Mouse (Mus musculus): ENCODE results near the gene Ldlr. TPM values are rescaled to one million over a fixed set of nuclear protein-coding genes. Genes with fewer than 3 reads are reported as not detected.

The Ldlr gene
- polyA plus RNA-seq, 1 experiment from 2014 or later = 60.0 TPM

- no peak overlapping the region for H3K27ac ChIP-seq
- peaks cover 83% of the 10 kb centered on the region for H3K36me3 ChIP-seq (replicated peaks)
- no peak for DNase-seq (ENCODE audit: extremely low spot score, low spot score)
These were observed 26.3 kb downstream of the Ldlr start for GRCm38 (mm10) chr9:21749382-21750118.

DNA sequence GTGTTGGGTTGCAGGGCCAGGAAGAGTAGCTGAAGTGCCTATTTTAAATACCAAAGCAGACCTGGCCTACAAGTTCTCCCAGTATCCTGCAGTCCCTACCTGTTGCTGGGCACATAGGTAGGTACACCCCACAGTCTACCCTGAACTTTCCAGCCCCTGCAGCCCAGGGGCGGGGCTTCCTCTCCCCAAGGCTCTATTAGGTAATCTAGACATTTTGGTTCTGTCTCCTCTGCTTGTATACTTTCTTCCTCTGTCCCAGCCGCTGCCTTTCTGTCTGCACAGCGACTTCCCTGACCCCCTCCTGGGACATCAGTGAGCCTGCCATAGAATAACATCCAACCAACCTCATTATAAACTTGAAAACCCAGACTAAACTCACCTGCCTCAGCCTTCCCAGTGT is 27.1 kb downstream of the Ldlr start:
- H3K36me3 ChIP-seq (replicated peaks) = peaks cover 83% of the 10 kb centered on the region
- no peak for DNase-seq (ENCODE audit: extremely low spot score, low spot score)
- H3K4me1 ChIP-seq = peaks cover 12% of the 10 kb centered on the region; the same call in 1 of the 2 replicates
- H3K27me3 ChIP-seq (ENCODE audit: poor library complexity, severe bottlenecking) = no peaks in the 10 kb centered on the region
- WGBS = 73% methylated on average over 3 of the region's 3 CpGs
- H3K9me3 ChIP-seq = no peaks in the 10 kb centered on the region
- H3K4me3 ChIP-seq = no peak overlapping the region
- no peak overlapping the region for H3K27ac ChIP-seq

More at GRCm38 (mm10) chr9:21749382-21750118, 26.3 kb downstream of the Ldlr start:
- Histone ChIP-seq H3K4me3 (no peak overlapping the region), H3K9me3 (no peaks in the 10 kb centered on the region), H3K4me1 (peaks cover 12% of the 10 kb centered on the region; the same call in 1 of the 2 replicates), H3K27me3 (ENCODE audit: poor library complexity, severe bottlenecking) (no peaks in the 10 kb centered on the region)
- WGBS = 93% methylated on average over 6 of the region's 6 CpGs

GRCm38 (mm10) chr9:21751347-21751746 is 28.1 kb downstream of the Ldlr start:
- Histone ChIP-seq H3K27me3 (ENCODE audit: poor library complexity, severe bottlenecking) (no peaks in the 10 kb centered on the region), H3K9me3 (no peaks in the 10 kb centered on the region), H3K36me3 (replicated peaks) (peaks cover 82% of the 10 kb centered on the region), H3K27ac (0 out of 2 replicates have a peak overlapping the region, but pooled peaks have one; percentile 33), H3K4me3 (no peak overlapping the region), H3K4me1 (peaks cover 12% of the 10 kb centered on the region; the same call in 1 of the 2 replicates)
- DNase-seq (ENCODE audit: extremely low spot score, low spot score) = no peak
- 86% methylated on average over 6 of the region's 6 CpGs for WGBS

DNA sequence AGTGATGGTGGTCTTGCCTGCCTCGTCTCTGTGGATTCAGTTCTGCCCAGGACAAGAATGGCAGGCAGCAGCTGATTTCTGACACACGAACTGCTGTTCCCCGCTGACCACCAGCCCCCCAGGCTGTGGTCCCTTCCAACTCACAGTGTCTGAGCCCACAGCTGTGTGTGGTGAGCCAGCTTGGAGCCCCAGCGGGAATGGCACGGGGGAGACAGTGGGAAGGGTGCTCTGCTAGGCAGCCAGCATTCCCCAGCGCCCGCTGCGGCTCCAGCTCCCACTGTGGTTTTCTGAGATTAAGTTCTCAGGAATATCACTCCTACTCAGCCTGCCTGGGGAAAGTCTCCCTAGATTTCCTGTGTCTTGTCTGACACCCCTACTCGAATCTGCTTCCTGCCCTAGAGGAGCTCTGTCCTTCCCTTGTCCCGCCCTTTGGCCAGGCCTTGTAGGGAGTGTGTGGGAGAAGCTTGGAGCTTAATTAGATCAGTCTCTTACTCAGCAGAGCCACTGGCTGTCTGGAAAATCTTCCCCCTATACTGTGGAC is 29.0 kb downstream of the Ldlr start:
- H3K4me3 ChIP-seq = no peak overlapping the region
- H3K9me3 ChIP-seq = no peaks in the 10 kb centered on the region
- no peak for DNase-seq (ENCODE audit: extremely low spot score, low spot score)
- H3K4me1 ChIP-seq = peaks cover 15% of the 10 kb centered on the region; the same call in 1 of the 2 replicates
- no peaks in the 10 kb centered on the region for H3K27me3 ChIP-seq (ENCODE audit: poor library complexity, severe bottlenecking)
- H3K27ac ChIP-seq = peak overlapping the region; percentile 21; the same call in 1 of the 2 replicates
- H3K36me3 ChIP-seq (replicated peaks) = peaks cover 82% of the 10 kb centered on the region
- 63% methylated on average over 10 of the region's 10 CpGs for WGBS

DNA sequence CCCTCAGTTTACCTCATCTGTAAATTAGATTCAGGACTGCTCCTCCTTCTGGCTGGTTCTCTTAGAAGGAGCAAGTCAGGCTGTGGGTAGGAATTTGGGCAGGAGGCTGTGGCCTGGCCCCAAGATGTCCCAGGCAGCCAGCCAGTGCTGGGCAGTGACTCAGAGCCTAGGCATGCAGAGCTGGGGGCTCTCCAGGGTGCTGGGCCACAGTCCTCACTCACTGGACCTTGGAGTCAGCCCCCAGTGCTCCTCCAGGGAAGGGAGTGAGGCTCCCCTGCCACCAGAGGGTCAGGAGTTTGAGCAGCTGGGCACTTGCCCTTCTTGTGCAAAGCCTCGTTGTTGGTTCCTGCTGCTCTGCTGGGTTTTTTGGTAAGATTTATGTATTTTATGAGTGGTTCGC is 30.7 kb downstream of the Ldlr start:
- peaks cover 28% of the 10 kb centered on the region for H3K4me1 ChIP-seq
- WGBS = 88% methylated on average over 2 of the region's 2 CpGs
- H3K36me3 ChIP-seq (replicated peaks) = peaks cover 80% of the 10 kb centered on the region
- no peak overlapping the region for H3K4me3 ChIP-seq
- DNase-seq (ENCODE audit: extremely low spot score, low spot score) = no peak
- H3K9me3 ChIP-seq = no peaks in the 10 kb centered on the region
- no peaks in the 10 kb centered on the region for H3K27me3 ChIP-seq (ENCODE audit: poor library complexity, severe bottlenecking)
- no peak overlapping the region for H3K27ac ChIP-seq

- 87% methylated on average over 13 of the region's 13 CpGs for WGBS
- H3K36me3 ChIP-seq (replicated peaks) = peaks cover 73% of the 10 kb centered on the region
These were observed 31.4 kb downstream of the Ldlr start for GRCm38 (mm10) chr9:21754516-21755321.

GRCm38 (mm10) chr9:21758576-21759529 is 35.6 kb downstream of the Ldlr start:
- H3K4me3 ChIP-seq = peak overlapping the region; percentile 89
- H3K9me3 ChIP-seq = no peaks in the 10 kb centered on the region
- peaks cover 28% of the 10 kb centered on the region for H3K4me1 ChIP-seq
- no peak for DNase-seq (ENCODE audit: extremely low spot score, low spot score)
- WGBS = 69% methylated on average over 14 of the region's 14 CpGs
- peaks cover 48% of the 10 kb centered on the region for H3K36me3 ChIP-seq (replicated peaks)
- H3K27me3 ChIP-seq (ENCODE audit: poor library complexity, severe bottlenecking) = no peaks in the 10 kb centered on the region
- H3K27ac ChIP-seq = peak overlapping the region; percentile 98

More at GRCm38 (mm10) chr9:21754516-21755321, 31.4 kb downstream of the Ldlr start:
- H3K4me3 ChIP-seq = no peak overlapping the region
- H3K4me1 ChIP-seq = peaks cover 35% of the 10 kb centered on the region
- no peaks in the 10 kb centered on the region for H3K9me3 ChIP-seq
- H3K27me3 ChIP-seq (ENCODE audit: poor library complexity, severe bottlenecking) = no peaks in the 10 kb centered on the region
- DNase-seq (ENCODE audit: extremely low spot score, low spot score) = no peak
- no peak overlapping the region for H3K27ac ChIP-seq

DNA sequence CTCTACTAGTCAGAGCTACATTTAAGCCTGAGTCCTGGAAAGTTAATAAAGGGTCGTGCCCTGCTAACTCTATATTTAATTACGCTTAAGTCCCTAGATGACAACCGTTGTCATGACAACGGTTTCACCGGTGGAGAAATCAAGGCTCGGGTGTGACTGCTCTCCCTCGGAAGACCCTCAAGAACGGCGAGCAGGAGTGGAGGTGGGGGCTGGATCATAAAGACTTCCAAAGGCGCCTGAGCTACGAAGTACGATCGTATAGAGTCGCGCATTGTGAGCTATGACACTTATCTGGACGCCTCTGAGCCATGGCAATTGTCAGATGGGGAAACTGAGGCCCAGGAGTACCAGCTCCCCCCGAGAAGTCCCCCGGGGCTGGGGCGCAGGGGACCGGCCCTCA is 36.4 kb downstream of the Ldlr start:
- no peaks in the 10 kb centered on the region for H3K9me3 ChIP-seq
- WGBS = under 1% methylated on average over 20 of the region's 20 CpGs
- H3K36me3 ChIP-seq (replicated peaks) = peaks cover 40% of the 10 kb centered on the region
- peak overlapping the region; percentile 98 for H3K27ac ChIP-seq
- H3K4me1 ChIP-seq = peaks cover 28% of the 10 kb centered on the region
- DNase-seq (ENCODE audit: extremely low spot score, low spot score) = no peak
- H3K27me3 ChIP-seq (ENCODE audit: poor library complexity, severe bottlenecking) = no peaks in the 10 kb centered on the region
- peak overlapping the region; percentile 89 for H3K4me3 ChIP-seq

GRCm38 (mm10) chr9:21760155-21761088 is 37.1 kb downstream of the Ldlr start, which contains the start of gene Spc24:
Gene Spc24 (minus strand): TSS chr9:21760303.
- under 1% methylated on average over 49 of the region's 54 CpGs for whole genome bisulfite sequencing
- Histone ChIP-seq H3K4me1 (peaks cover 28% of the 10 kb centered on the region), H3K27ac (peak within 1 kb of the TSS; percentile 98), H3K27me3 (ENCODE audit: poor library complexity, severe bottlenecking) (no peaks in the 10 kb centered on the region), H3K36me3 (replicated peaks) (peaks cover 33% of the 10 kb centered on the region), H3K4me3 (peak within 1 kb of the TSS; percentile 89), H3K9me3 (no peaks in the 10 kb centered on the region)
- peak; percentile 99 for DNase-seq (ENCODE audit: extremely low spot score, low spot score)

DNA sequence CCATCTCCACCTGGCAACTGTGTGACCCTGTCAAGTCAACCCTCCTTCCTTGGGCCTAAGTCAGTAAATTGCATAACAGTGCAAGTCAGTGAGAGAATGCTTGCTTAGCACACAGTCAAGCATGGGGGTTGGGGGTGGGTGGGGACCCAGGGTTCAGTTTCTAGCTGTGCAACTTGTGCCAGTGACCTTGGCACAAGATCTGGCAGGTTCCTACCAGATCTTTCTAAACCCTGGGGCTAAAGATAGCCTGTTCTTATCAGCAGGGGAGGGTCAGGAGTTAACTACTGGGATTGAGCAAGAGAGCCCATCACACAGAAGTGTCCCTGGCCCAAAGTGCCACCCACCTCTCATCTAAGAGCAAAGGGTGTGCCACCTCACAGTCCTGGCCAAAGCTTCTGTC is 38.9 kb downstream of the Ldlr start:
- Histone ChIP-seq H3K27ac (no peak overlapping the region), H3K4me1 (peaks cover 27% of the 10 kb centered on the region), H3K9me3 (no peaks in the 10 kb centered on the region), H3K27me3 (ENCODE audit: poor library complexity, severe bottlenecking) (no peaks in the 10 kb centered on the region), H3K36me3 (replicated peaks) (peaks cover 21% of the 10 kb centered on the region), H3K4me3 (no peak overlapping the region)
- no peak for DNase-seq (ENCODE audit: extremely low spot score, low spot score)

Measured in forebrain, embryonic 10.5 days (tissue).